Mouse (Mus musculus): ENCODE data around the gene Apbb2. TPM values are rescaled to one million over a fixed set of nuclear protein-coding genes. Genes with fewer than 3 reads are reported as not detected.

The Apbb2 gene
- total and polyA plus RNA-seq, 3 experiments = 0.34 to 0.40 (median 0.34) TPM

DNA sequence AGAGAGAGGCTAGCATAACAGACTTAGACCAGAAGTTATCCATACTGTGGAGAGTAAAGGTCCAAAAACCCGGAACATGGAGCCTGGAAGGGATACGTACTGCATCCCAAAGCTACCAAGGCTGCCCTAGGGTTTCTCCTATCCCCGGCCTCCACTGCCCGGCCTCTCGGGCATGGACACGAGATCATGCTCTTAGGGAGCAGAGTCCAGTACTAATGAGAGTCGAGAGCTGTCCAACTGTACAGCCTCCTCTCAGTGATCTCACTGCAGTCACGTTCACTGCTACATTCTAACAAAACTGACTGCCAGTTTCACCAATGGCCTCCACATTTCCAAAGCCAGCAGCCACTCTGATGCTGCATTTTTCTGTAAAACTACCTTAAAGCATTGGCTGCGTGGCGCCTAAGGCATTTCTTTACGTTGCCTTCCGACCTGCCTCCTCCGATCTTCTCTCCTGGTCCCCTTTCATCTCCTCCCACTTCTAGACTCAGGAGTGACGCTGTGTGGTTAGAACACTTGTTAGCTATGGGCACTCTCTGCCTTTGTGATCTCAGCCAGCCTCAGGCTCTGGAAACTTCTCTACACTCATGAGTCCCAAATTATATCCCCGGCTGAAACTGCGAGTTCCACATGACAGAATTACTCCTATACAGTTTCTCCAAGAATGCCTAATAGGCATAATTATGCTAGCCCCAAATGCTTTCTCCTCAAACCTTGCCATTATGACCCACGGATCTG is 36.1 kb downstream of the Apbb2 start:
- Histone ChIP-seq H3K4me1 (ENCODE audit: control insufficient read depth in 1 of 2, insufficient read depth in 2 of 2) (peaks cover 0 to 5% of the 10 kb centered on the region in 2 experiments; a peak in 2 of 4 replicates), H3K79me2 (replicated peaks; ENCODE audit: control insufficient read depth, extremely low read depth, insufficient read depth, poor library complexity, severe bottlenecking) (no peaks in the 10 kb centered on the region), H3K36me3 (replicated peaks in 1 of 2; ENCODE audit: control insufficient read depth in 1 of 2, insufficient read depth in 1 of 2, low read length in 1 of 2) (no peaks in the 10 kb centered on the region), H3K9me3 (replicated peaks; ENCODE audit: low read length) (peaks cover 2% of the 10 kb centered on the region), H3K9ac (ENCODE audit: insufficient read depth, low read depth) (no peak overlapping the region), H3K4me3 (replicated peaks in 1 of 3; ENCODE audit: low read depth in 2 of 3, low read length in 2 of 3, poor library complexity in 1 of 3) (no peak overlapping the region), H3K27ac (ENCODE audit: insufficient read depth, low read depth) (no peak overlapping the region), H3K4me2 (ENCODE audit: insufficient read depth, low read depth, poor library complexity, severe bottlenecking) (no peak overlapping the region), H3K27me3 (replicated peaks) (no peaks in the 10 kb centered on the region)
- DNase-seq (ENCODE audit: extremely low read depth) = no peak
- dilution Hi-C loops (cut with MboI; ENCODE audit: extremely low pct_ligation_motif_present, extremely low pct_unique_long_range_greater_than_20kb, low sequenced_read_pairs) (no loop called here), in situ Hi-C loops (cut with MboI; ENCODE audit: low pct_ligation_motif_present, low pct_unique_long_range_greater_than_20kb, low sequenced_read_pairs) (no loop called here)
- no peak for TF ChIP-seq ELF1 (IDR thresholded peaks at IDR 0.05; ENCODE audit: low read depth, low read length)
- no peak for TF ChIP-seq POLR2A (IDR thresholded peaks at IDR 0.05; ENCODE audit: low read depth, low read length)
- TF ChIP-seq MAZ (IDR thresholded peaks at IDR 0.05; ENCODE audit: low read depth, low read length) = no peak

- Histone ChIP-seq H3K4me2 (ENCODE audit: insufficient read depth, low read depth, poor library complexity, severe bottlenecking) (no peak overlapping the region), H3K9me3 (replicated peaks; ENCODE audit: low read length) (no peaks in the 10 kb centered on the region), H3K9ac (ENCODE audit: insufficient read depth, low read depth) (no peak overlapping the region), H3K27me3 (replicated peaks) (no peaks in the 10 kb centered on the region), H3K4me3 (replicated peaks in 1 of 3; ENCODE audit: low read depth in 2 of 3, low read length in 2 of 3, poor library complexity in 1 of 3) (no peak overlapping the region), H3K4me1 (ENCODE audit: control insufficient read depth in 1 of 2, insufficient read depth in 2 of 2) (peaks cover 0 to 5% of the 10 kb centered on the region in 2 experiments; a peak in 2 of 4 replicates), H3K79me2 (replicated peaks; ENCODE audit: control insufficient read depth, extremely low read depth, insufficient read depth, poor library complexity, severe bottlenecking) (no peaks in the 10 kb centered on the region), H3K27ac (ENCODE audit: insufficient read depth, low read depth) (no peak overlapping the region), H3K36me3 (replicated peaks in 1 of 2; ENCODE audit: control insufficient read depth in 1 of 2, insufficient read depth in 1 of 2, low read length in 1 of 2) (no peaks in the 10 kb centered on the region)
- DNase-seq (ENCODE audit: extremely low read depth) = no peak
- dilution Hi-C loops (cut with MboI; ENCODE audit: extremely low pct_ligation_motif_present, extremely low pct_unique_long_range_greater_than_20kb, low sequenced_read_pairs) (no loop called here), in situ Hi-C loops (cut with MboI; ENCODE audit: low pct_ligation_motif_present, low pct_unique_long_range_greater_than_20kb, low sequenced_read_pairs) (no loop called here)
- TF ChIP-seq HCFC1 (IDR thresholded peaks at IDR 0.05; ENCODE audit: low read depth, low read length) (no peak), TCF12 (IDR thresholded peaks at IDR 0.05; ENCODE audit: low read depth, low read length) (no peak), KAT2A (IDR thresholded peaks at IDR 0.05; ENCODE audit: insufficient replicate concordance, low read length) (no peak), E2F4 (IDR thresholded peaks at IDR 0.05; ENCODE audit: insufficient replicate concordance, low read depth, low read length) (no peak), ZMIZ1 (IDR thresholded peaks at IDR 0.05; ENCODE audit: low read depth, low read length) (no peak), MAZ (IDR thresholded peaks at IDR 0.05; ENCODE audit: low read depth, low read length) (no peak), CHD2 (IDR thresholded peaks at IDR 0.05; ENCODE audit: low read length) (no peak), MEF2A (IDR thresholded peaks at IDR 0.05; ENCODE audit: borderline replicate concordance, low read depth, low read length) (no peak), NRF1 (IDR thresholded peaks at IDR 0.05; ENCODE audit: low read depth, low read length) (no peak), SIN3A (IDR thresholded peaks at IDR 0.05; ENCODE audit: low read length) (no peak), IRF4 (IDR thresholded peaks at IDR 0.05; ENCODE audit: low read depth, low read length) (no peak), RAD21 (IDR thresholded peaks at IDR 0.05; ENCODE audit: low read depth, low read length) (no peak), POLR2A (IDR thresholded peaks at IDR 0.05; ENCODE audit: low read depth, low read length) (no peak)
Measured at GRCm38 (mm10) chr5:66579066-66579465, 39.5 kb downstream of the Apbb2 start.

Measured in CH12.LX (cell line).